8 mouse cellular contexts compared by ENCODE assay signal in the genomic region with DNA sequence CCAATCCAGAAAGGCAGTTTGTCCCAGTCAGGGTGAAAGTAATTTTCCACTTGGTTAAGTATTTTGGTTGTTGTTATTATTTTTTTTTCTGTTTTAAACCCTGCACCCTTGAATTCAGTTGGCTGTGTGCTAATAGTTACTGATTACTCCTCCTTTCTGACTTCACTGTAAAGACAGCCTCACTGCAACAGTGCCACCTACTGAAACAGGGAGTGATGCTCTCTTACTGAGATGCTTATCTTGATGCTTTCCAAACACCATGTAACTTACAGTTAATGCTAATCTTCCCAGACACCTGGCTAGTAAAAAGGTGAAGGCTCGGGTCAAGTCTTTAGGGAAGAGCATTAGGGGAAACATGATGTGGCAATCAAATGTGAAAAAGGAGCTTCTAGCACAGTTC.
DNase-seq lines count a peak whose midpoint lies in the region; ATAC-seq and TF ChIP-seq lines count a peak whose summit lies in the region.

No protein-coding gene starts in this region.

- no peaks in the 10 kb centered on the region for H3K4me1 ChIP-seq in lung, embryonic 14.5 days (ENCODE audit: insufficient read depth)

- 13% methylated on average over 1 of the region's 1 CpGs for WGBS in lung, embryonic 14.5 days

- DNase-seq in cerebellum, postnatal 14 days = peak; percentile 44 to 52
- DNase-seq in cerebellum, adult 11-12 months = no peak
- DNase-seq in lung, embryonic 14.5 days = peak; percentile 27
- no peak for DNase-seq in lung, adult 18-20 months
- peak; percentile 19 for DNase-seq in kidney, postnatal 14 days
- peak; percentile 19 for DNase-seq in right cerebral cortex, postnatal 14 days
- DNase-seq in urinary bladder, postnatal 36 days (ENCODE audit: low spot score in 2 of 2) = no peak
- DNase-seq in gastrocnemius, postnatal 25 days = no peak

- ATAC-seq in lung, embryonic 14.5 days (ENCODE audit: insufficient read depth) = no peak

- no peaks in the 10 kb centered on the region for H3K36me3 ChIP-seq in lung, embryonic 14.5 days (ENCODE audit: insufficient read depth)

- H3K9ac ChIP-seq in lung, embryonic 14.5 days = no peak overlapping the region

- TF ChIP-seq CTCF in lung, embryonic 14.5 days (IDR thresholded peaks at IDR 0.05; ENCODE audit: low read depth) = peak; percentile 51

- H3K4me2 ChIP-seq in lung, embryonic 14.5 days = no peak overlapping the region

- H3K4me3 ChIP-seq in lung, embryonic 14.5 days (ENCODE audit: low read depth, low read length) = no peak overlapping the region

- H3K9me3 ChIP-seq in lung, embryonic 14.5 days (ENCODE audit: low read depth, low read length) = no peaks in the 10 kb centered on the region

- H3K27ac ChIP-seq in lung, embryonic 14.5 days (ENCODE audit: low read depth) = no peak overlapping the region

- H3K27me3 ChIP-seq in lung, embryonic 14.5 days (ENCODE audit: insufficient read depth, low read length) = no peaks in the 10 kb centered on the region

Comparison
In these comparisons a context has a peak if more than half of its experiments do, and no peak if none do; other contexts are left out.
1. DNase-seq: peak in cerebellum, postnatal 14 days (2 of 2), lung, embryonic 14.5 days (single experiment), kidney, postnatal 14 days (single experiment) and right cerebral cortex, postnatal 14 days (single experiment); none in cerebellum, adult 11-12 months (single experiment), lung, adult 18-20 months (0 of 2), urinary bladder, postnatal 36 days (0 of 2) and gastrocnemius, postnatal 25 days (single experiment).